Mouse (Mus musculus) CD4-positive helper T cell, adult 2 months (primary cell): ENCODE measurements around the gene Ppp1r16b.

Experiments
- DNase-seq: peaks from one replicate; pipeline ENCODE4 v3.0.0-alpha.2; 2012; ENCODE audit warnings: low read depth, missing footprints, low spot score

Ppp1r16b gene

GRCm38 (mm10) chr2:158689640-158690039, 24.4 kb downstream of the Ppp1r16b start:
- no peak for DNase-seq

- DNase-seq, result peak; percentile 79
Observed at GRCm38 (mm10) chr2:158690116-158690515, 24.9 kb downstream of the Ppp1r16b start.

- no peak for DNase-seq
Observed at GRCm38 (mm10) chr2:158692191-158692590, 27.0 kb downstream of the Ppp1r16b start.

GRCm38 (mm10) chr2:158695811-158696210, 30.6 kb downstream of the Ppp1r16b start:
- no peak for DNase-seq

- DNase-seq, result no peak
Observed at GRCm38 (mm10) chr2:158696451-158696850, 31.3 kb downstream of the Ppp1r16b start.

- no peak for DNase-seq
Observed at GRCm38 (mm10) chr2:158699908-158700307, 34.7 kb downstream of the Ppp1r16b start.

- DNase-seq, result no peak
Observed at GRCm38 (mm10) chr2:158700535-158701256, 35.5 kb downstream of the Ppp1r16b start.

- no peak for DNase-seq
Observed at GRCm38 (mm10) chr2:158701505-158701904, 36.3 kb downstream of the Ppp1r16b start.

- no peak for DNase-seq
Observed at GRCm38 (mm10) chr2:158702176-158702575, 37.0 kb downstream of the Ppp1r16b start.

GRCm38 (mm10) chr2:158704720-158705119, 39.5 kb downstream of the Ppp1r16b start:
- no peak for DNase-seq

GRCm38 (mm10) chr2:158705529-158705928, 40.3 kb downstream of the Ppp1r16b start:
- DNase-seq, result peak; percentile 59

- peak; percentile 73 for DNase-seq
Observed at GRCm38 (mm10) chr2:158706704-158707408, 41.7 kb downstream of the Ppp1r16b start.

GRCm38 (mm10) chr2:158708121-158708520, 42.9 kb downstream of the Ppp1r16b start:
- peak; percentile 42 for DNase-seq

- no peak for DNase-seq
Observed at GRCm38 (mm10) chr2:158711929-158712751, 46.9 kb downstream of the Ppp1r16b start.

GRCm38 (mm10) chr2:158714826-158715225, 49.6 kb downstream of the Ppp1r16b start:
- DNase-seq, result no peak

- DNase-seq, result no peak
Observed at GRCm38 (mm10) chr2:158716066-158716465, 50.9 kb downstream of the Ppp1r16b start.

GRCm38 (mm10) chr2:158717551-158718418, 52.6 kb downstream of the Ppp1r16b start:
- DNase-seq, result peak; percentile 59

- peak; percentile 96 for DNase-seq
Observed at GRCm38 (mm10) chr2:158718816-158719549, 53.8 kb downstream of the Ppp1r16b start.

GRCm38 (mm10) chr2:158720715-158721370, 55.6 kb downstream of the Ppp1r16b start:
- DNase-seq, result no peak

- DNase-seq, result no peak
Observed at GRCm38 (mm10) chr2:158721481-158721880, 56.3 kb downstream of the Ppp1r16b start.
